9 mouse cellular contexts compared by ENCODE assay signal in the genomic region with DNA sequence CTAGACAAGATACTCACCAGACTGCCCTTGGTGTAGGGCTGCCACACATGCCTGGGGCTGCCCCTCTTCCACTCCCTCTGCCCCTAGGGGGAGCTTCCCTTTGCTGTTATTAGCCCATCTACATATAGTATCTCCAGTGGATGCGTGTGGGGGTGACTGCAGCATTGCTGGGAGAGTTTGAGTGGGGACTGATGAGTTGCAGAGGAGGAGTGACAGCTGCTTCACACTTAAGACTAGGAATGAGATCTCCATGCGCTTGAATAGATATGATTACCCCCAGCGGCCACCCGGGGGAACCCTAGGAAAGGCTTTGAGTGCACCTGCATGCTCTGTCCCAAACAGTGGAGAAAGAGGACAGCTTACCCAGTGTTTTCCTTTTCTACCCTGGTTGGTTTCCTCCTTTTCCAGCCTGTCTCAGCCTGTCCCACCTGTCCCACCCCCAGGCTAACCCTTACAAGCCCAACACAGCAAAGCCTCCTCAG. TPM values are rescaled to one million over a fixed set of nuclear protein-coding genes. Genes with fewer than 3 reads are reported as not detected.
DNase-seq lines count a peak whose midpoint lies in the region; ATAC-seq and TF ChIP-seq lines count a peak whose summit lies in the region.
"Had no signal": no experiment of that assay in that cellular context is flagged by ENCODE, and none has a peak within 500 bp of the region (broad histone marks: within the 10 kb centered on the region; RNA-seq: fewer than 3 reads in every experiment).

No protein-coding gene starts in this region.

- no peak overlapping the region for H3K4me2 ChIP-seq in liver, embryonic 14.5 days (ENCODE audit: low read depth)

- H3K4me1 ChIP-seq in liver, embryonic 14.5 days (replicated peaks; ENCODE audit: control insufficient read depth in 2 of 2, insufficient read depth in 2 of 2, low read length in 1 of 2) = no peaks in the 10 kb centered on the region

- 71% methylated on average over 4 of the region's 4 CpGs for WGBS in liver, embryonic 14.5 days (ENCODE audit: insufficient replicate concordance)

- H3K36me3 ChIP-seq in liver, embryonic 14.5 days (replicated peaks; ENCODE audit: control insufficient read depth, insufficient read depth, low read depth) = peaks cover 14% of the 10 kb centered on the region

- no peaks in the 10 kb centered on the region for H3K9me3 ChIP-seq in liver, embryonic 14.5 days (ENCODE audit: control insufficient read depth, low read length)

- H3K9ac ChIP-seq in liver, embryonic 14.5 days (replicated peaks) = no peak overlapping the region

- no peaks in the 10 kb centered on the region for H3K27me3 ChIP-seq in liver, embryonic 14.5 days (ENCODE audit: control insufficient read depth, insufficient read depth, low read length)

- no peak overlapping the region for H3K4me3 ChIP-seq in liver, embryonic 14.5 days (ENCODE audit: insufficient read depth in 1 of 2, low read depth in 2 of 2, low read length in 2 of 2)
- H3K4me3 ChIP-seq: erythroblast, embryonic 14.5 days had no signal

- no peak for TF ChIP-seq EP300 in liver, embryonic 14.5 days (IDR thresholded peaks at IDR 0.05; ENCODE audit: low read depth)

- intact Hi-C loops in left cerebral cortex, postnatal 25 days (cut with DNase I) = loop anchor here (2.0 to 10.0 kb wide), 2 partner anchors 60 to 156 kb away; partner anchors contain the start of gene Fbxo42

- peak; percentile 31 for TF ChIP-seq CTCF in liver, embryonic 14.5 days (IDR thresholded peaks at IDR 0.05; ENCODE audit: low read depth)

- ATAC-seq in liver, embryonic 14.5 days (ENCODE audit: insufficient read depth) = 0 out of 2 replicates have a peak, but pooled peaks have one; percentile 38

- DNase-seq in adrenal gland, postnatal 10 days = peak; percentile 58
- DNase-seq in adrenal gland, adult 8-10 months = no peak
- DNase-seq in liver, embryonic 14.5 days (ENCODE audit: low read depth in 3 of 3, low spot score in 3 of 3) = no peak
- DNase-seq in liver = no peak
- peak; percentile 38 for DNase-seq in forelimb bud, embryonic 11.5 days (ENCODE audit: low read depth, low spot score)
- DNase-seq in left cerebral cortex, postnatal 25 days (ENCODE audit: low spot score in 2 of 2) = peak; percentile 26 to 67
- peak; percentile 41 for DNase-seq in thymus, postnatal 25 days
- no peak for DNase-seq in embryo, embryonic 9.5 days (ENCODE audit: extremely low spot score)

- H3K27ac ChIP-seq in liver, embryonic 14.5 days = no peak overlapping the region

RNA-seq across cellular contexts. Expression of gene Rsg1, which starts 9.1 kb away (rescaled TPM):
- 1 to 10 TPM; 1.5 to 1.7 TPM for total RNA-seq in adrenal gland, postnatal 10 days (2021)
- total RNA-seq in adrenal gland, adult 8-10 months (2022) = 1 to 10 TPM; 1.6 to 2.6 (median 2.2) TPM
- polyA plus RNA-seq in liver, embryonic 14.5 days (2012; rRNA removed) = 0.78 and 0.87 TPM in 2 replicates
- polyA plus RNA-seq in liver, embryonic 14.5 days (2014; fragmentation: Nextera tagmentation; extraction: Ambion mirVana) = 0.56 and 1.2 TPM in 2 replicates
- total RNA-seq in left cerebral cortex, postnatal 25 days (2021) = 1 to 10 TPM; 2.5 to 3.2 TPM
- polyA plus RNA-seq: erythroblast, embryonic 14.5 days had no signal

RNA-seq across cellular contexts. Expression of gene Arhgef19, which starts 34.7 kb away (rescaled TPM):
- total RNA-seq in adrenal gland, postnatal 10 days (2021) = 10 to 100 TPM; 29.0 to 31.0 TPM
- 100 to 1,000 TPM in 1 of 4 experiments, 10 to 100 TPM in 3; 43.5 to 113 (median 60.0) TPM for total RNA-seq in adrenal gland, adult 8-10 months (2022)
- 0.88 and 0.92 TPM in 2 replicates for polyA plus RNA-seq in liver, embryonic 14.5 days (2012; rRNA removed)
- 0.57 and 0.72 TPM in 2 replicates for polyA plus RNA-seq in liver, embryonic 14.5 days (2014; fragmentation: Nextera tagmentation; extraction: Ambion mirVana)
- 10 to 100 TPM; 15.1 to 16.3 TPM for total RNA-seq in left cerebral cortex, postnatal 25 days (2021)

RNA-seq across cellular contexts. Expression of gene Fbxo42, which starts 56.9 kb away (rescaled TPM):
- total RNA-seq in adrenal gland, postnatal 10 days (2021) = 10 to 100 TPM; 16.6 to 21.2 TPM
- 10 to 100 TPM; 24.5 to 32.1 (median 29.0) TPM for total RNA-seq in adrenal gland, adult 8-10 months (2022)
- polyA plus RNA-seq in liver, embryonic 14.5 days (2012; rRNA removed) = 7.5 and 8.3 TPM in 2 replicates
- polyA plus RNA-seq in liver, embryonic 14.5 days (2014; fragmentation: Nextera tagmentation; extraction: Ambion mirVana) = 17.6 and 20.6 TPM in 2 replicates
- 10 to 100 TPM; 31.4 to 32.3 TPM for total RNA-seq in left cerebral cortex, postnatal 25 days (2021)

Comparison
In these comparisons a context has a peak if more than half of its experiments do, and no peak if none do; other contexts are left out.
1. DNase-seq: peak in adrenal gland, postnatal 10 days (single experiment), forelimb bud, embryonic 11.5 days (single experiment), left cerebral cortex, postnatal 25 days (2 of 2) and thymus, postnatal 25 days (single experiment); none in adrenal gland, adult 8-10 months (single experiment), liver, embryonic 14.5 days (0 of 3), liver (single experiment) and embryo, embryonic 9.5 days (single experiment).